Mouse (Mus musculus) intestine, embryonic 14.5 days (tissue): ENCODE measurements around the gene Krtap9-3. TPM values are rescaled to one million over a fixed set of nuclear protein-coding genes. Genes with fewer than 3 reads are reported as not detected.

ENCODE experiments used
- ATAC-seq: fragments of 200-750 bp; cut with Nextera tagmentation; replicated peaks from 2 replicates; pipeline ENCODE4 v1.8.0; 2017; ENCODE audit warnings: low read depth, moderate number of reproducible peaks, moderate TSS enrichment, moderate library complexity; ENCODE audit not compliant: low FRiP score, low TSS enrichment
- DNase-seq: peaks from one replicate; pipeline ENCODE4 v3.0.0-alpha.2; 2018; ENCODE audit warnings: low spot score
- H3K27ac ChIP-seq: fragments of 300-500 bp; sonication (generic); 2 replicates; pipeline ENCODE4 v1.5.1; 2014; ENCODE audit warnings: low read depth, mild to moderate bottlenecking, control low read depth
- H3K27me3 ChIP-seq: fragments of 300-500 bp; sonication (generic); replicated peaks from 2 replicates; pipeline ENCODE4 v1.6.1; 2014; ENCODE audit warnings: low read length, control low read depth; ENCODE audit not compliant: control insufficient read depth, insufficient read depth
- H3K36me3 ChIP-seq: fragments of 300-500 bp; sonication (generic); 2 replicates; pipeline ENCODE4 v1.6.1; 2014; ENCODE audit warnings: low read length, control low read depth; ENCODE audit not compliant: control insufficient read depth, insufficient read depth
- H3K4me1 ChIP-seq: fragments of 300-500 bp; sonication (generic); replicated peaks from 2 replicates; pipeline ENCODE4 v1.6.1; 2014; ENCODE audit warnings: low read length, control low read depth, mixed read lengths; ENCODE audit not compliant: control insufficient read depth, insufficient read depth
- H3K4me2 ChIP-seq: fragments of 300-500 bp; sonication (generic); 2 replicates; pipeline ENCODE4 v1.6.1; 2014; ENCODE audit warnings: low read length
- H3K4me3 ChIP-seq: fragments of 300-500 bp; sonication (generic); 2 replicates; pipeline ENCODE4 v1.5.1; 2014; ENCODE audit warnings: low read depth, low read length, control low read depth, mixed read lengths
- H3K9ac ChIP-seq: fragments of 300-500 bp; sonication (generic); 2 replicates; pipeline ENCODE4 v1.6.1; 2014; ENCODE audit warnings: mild to moderate bottlenecking, low read length
- H3K9me3 ChIP-seq: fragments of 300-500 bp; sonication (generic); 2 replicates; pipeline ENCODE4 v1.6.1; 2016; ENCODE audit warnings: low read length, control low read depth; ENCODE audit not compliant: control insufficient read depth
- WGBS: fragments of 180-500 bp; shearing (Covaris S2); extraction: QIAGEN DNeasy Blood & Tissue Kit; methylation state at CpG from one replicate; pipeline ENCODE4 v1.1.7; 2014; 5-methylcytosine and 5-hydroxymethylcytosine counted together
- polyA plus RNA-seq: library from polyadenylated mRNA; unstranded; fragments of >200 nt; fragmentation: Nextera tagmentation; extraction: Ambion mirVana; gene quantifications from 2 replicates; pipeline ENCODE4 v1.2.1, GENCODE M21; 2014

The Krtap9-3 gene
- polyA plus RNA-seq, 1 experiment from 2014 or later = not detected

DNA sequence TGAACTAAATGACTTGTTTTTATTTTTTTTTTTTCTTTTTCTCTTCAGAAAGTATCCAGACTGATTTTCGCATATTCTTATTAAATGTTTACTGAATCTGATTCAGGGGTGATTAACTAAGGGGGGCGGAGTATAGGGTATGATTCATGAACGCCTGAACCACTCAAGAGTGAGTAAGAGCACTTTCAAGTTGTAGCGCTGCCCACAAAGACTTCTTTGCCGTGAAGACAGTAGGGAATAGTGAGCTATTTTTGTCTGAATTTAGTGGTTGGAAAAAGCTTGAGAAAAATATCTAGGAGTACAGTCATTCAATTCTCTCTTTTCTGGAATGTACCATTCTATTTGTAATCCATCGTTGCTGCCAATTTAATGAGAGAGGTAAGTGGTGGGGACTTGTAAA, 16.3 kb downstream of the Krtap9-3 start:
- no peak overlapping the region for H3K27ac ChIP-seq
- H3K9me3 ChIP-seq = no peaks in the 10 kb centered on the region
- H3K4me1 ChIP-seq = no peaks in the 10 kb centered on the region
- WGBS = 85% methylated on average over 6 of the region's 6 CpGs
- ATAC-seq = no peak
- H3K4me2 ChIP-seq = no peak overlapping the region
- H3K27me3 ChIP-seq = no peaks in the 10 kb centered on the region
- no peak overlapping the region for H3K4me3 ChIP-seq
- DNase-seq = no peak
- H3K36me3 ChIP-seq = no peaks in the 10 kb centered on the region
- no peak overlapping the region for H3K9ac ChIP-seq

DNA sequence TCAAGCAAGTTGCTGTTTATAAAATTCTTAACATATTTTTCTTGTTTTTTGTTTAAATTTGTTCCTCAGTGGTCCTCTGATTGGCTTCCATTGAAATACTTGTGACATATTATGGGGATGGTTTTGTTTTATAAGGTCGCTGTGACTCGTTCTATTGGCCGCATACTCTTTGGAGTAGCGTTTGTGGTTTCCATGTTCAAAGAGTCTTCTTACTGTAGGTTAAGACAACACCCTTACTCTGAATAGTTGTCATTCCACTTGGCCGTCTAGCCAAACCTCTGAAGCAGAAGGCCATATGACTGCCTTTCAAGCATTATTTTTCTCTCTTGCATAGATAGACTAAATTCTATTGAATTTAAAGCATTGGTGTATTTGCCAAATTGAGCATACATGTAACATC, 16.9 kb downstream of the Krtap9-3 start:
- WGBS = 92% methylated on average over 5 of the region's 5 CpGs
- ATAC-seq = no peak
- Histone ChIP-seq H3K4me3 (no peak overlapping the region), H3K9me3 (no peaks in the 10 kb centered on the region), H3K27me3 (no peaks in the 10 kb centered on the region), H3K4me2 (no peak overlapping the region), H3K4me1 (no peaks in the 10 kb centered on the region), H3K9ac (no peak overlapping the region), H3K27ac (no peak overlapping the region), H3K36me3 (no peaks in the 10 kb centered on the region)
- DNase-seq = no peak

DNA sequence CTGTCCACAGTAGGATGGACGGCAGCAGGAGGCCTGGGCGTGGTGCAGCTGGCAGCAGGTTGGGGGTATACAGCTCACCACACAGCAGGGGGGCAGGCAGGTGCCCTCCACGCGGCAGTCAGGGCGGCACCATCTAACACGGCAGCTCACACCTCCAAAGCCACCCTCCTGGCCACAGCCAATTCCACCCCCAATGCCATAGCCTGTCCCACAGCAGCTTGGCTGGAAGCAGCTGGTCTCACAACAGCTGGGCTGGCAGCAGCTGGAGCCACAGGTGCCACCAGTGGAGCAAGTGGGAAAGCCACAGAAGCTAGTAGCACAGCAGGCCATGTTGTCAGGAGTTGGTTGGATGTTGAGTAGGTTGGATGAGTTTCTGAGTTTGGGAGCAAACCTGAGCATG, 17.3 kb downstream of the Krtap9-3 start, which contains the start of gene Krtap1-5:
TSS of gene Krtap1-5 (minus strand) at position 381 of the 400 bp plus-strand sequence.
- Histone ChIP-seq H3K4me2 (no peak within 1 kb of the TSS), H3K4me1 (no peaks in the 10 kb centered on the region), H3K9ac (no peak within 1 kb of the TSS), H3K27me3 (no peaks in the 10 kb centered on the region), H3K9me3 (no peaks in the 10 kb centered on the region), H3K27ac (no peak within 1 kb of the TSS), H3K4me3 (no peak within 1 kb of the TSS), H3K36me3 (no peaks in the 10 kb centered on the region)
- ATAC-seq (no peak), DNase-seq (no peak)
- WGBS = 85% methylated on average over 6 of the region's 6 CpGs

DNA sequence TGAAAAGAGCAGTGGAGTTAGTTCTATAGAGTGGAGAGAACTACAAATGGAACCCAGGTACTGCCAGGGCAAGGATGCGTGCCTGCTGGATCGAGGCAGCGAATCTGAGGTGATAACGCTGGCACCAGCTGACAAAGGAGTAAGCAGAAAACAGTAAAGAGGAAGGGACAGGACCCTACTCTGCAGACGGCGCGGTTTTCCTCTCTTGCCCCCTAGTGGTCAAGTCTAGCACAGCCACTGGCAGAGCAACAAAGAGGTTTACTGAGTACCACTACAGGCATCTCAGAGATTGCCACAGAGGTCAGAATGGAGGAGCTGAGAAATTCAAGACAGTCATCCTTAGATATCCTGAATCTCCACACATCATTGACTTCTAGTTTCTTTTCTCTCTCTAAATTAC, 23.8 kb downstream of the Krtap9-3 start:
- Histone ChIP-seq H3K4me2 (peak overlapping the region; percentile 28), H3K9ac (no peak overlapping the region), H3K4me1 (no peaks in the 10 kb centered on the region), H3K9me3 (no peaks in the 10 kb centered on the region), H3K27me3 (no peaks in the 10 kb centered on the region), H3K4me3 (no peak overlapping the region), H3K36me3 (no peaks in the 10 kb centered on the region), H3K27ac (no peak overlapping the region)
- ATAC-seq (no peak), DNase-seq (peak; percentile 84)
- 2% methylated on average over 7 of the region's 7 CpGs for WGBS

DNA sequence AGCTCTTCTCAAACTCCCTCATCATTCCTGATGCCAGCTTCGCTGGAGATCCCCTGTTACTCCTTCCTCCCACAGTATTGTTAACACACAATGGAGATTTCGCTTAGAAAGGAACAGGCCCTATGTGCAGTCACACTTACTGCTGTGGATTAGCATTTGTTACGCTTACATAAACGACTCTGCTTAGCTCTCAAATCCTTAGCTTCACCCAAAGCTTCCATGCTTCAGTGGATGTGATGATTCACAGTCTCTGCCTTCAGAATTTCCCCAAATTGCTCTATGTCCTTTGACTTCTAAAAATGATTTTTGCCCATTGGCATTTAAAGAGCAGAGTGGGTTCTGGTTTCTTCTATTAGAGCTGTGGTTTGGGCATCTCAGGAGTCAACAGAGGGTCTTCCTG, 24.7 kb downstream of the Krtap9-3 start:
- Histone ChIP-seq H3K9me3 (no peaks in the 10 kb centered on the region), H3K9ac (no peak overlapping the region), H3K4me1 (no peaks in the 10 kb centered on the region), H3K4me3 (no peak overlapping the region), H3K27me3 (no peaks in the 10 kb centered on the region), H3K36me3 (no peaks in the 10 kb centered on the region), H3K27ac (no peak overlapping the region), H3K4me2 (no peak overlapping the region)
- ATAC-seq = no peak
- no peak for DNase-seq
- 64% methylated on average over 4 of the region's 4 CpGs for WGBS

DNA sequence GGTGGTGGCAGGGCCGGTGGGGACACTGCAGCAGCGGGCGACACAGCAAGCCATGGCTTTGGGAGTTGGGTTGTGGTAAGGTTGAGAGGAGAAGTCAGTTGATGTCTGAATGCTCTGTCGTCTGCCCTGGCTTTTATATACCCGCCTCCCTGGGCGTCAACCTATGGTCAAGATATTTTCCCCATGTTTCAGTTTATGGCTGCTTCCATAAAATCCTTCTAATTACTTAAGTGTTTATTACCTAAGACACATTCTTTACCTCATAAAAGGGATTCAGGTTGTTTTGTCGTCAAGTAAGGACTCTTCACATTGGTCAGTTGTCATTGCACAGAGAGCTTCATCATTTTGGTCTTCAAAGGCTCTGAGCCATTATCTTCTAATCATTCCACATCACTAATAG, 31.4 kb downstream of the Krtap9-3 start, which contains the start of gene Krtap3-1:
TSS of gene Krtap3-1 (minus strand) at position 101 of the 400 bp plus-strand sequence.
- no peak within 1 kb of the TSS for H3K27ac ChIP-seq
- WGBS = 76% methylated on average over 7 of the region's 7 CpGs
- no peak within 1 kb of the TSS for H3K4me3 ChIP-seq
- H3K27me3 ChIP-seq = no peaks in the 10 kb centered on the region
- no peak within 1 kb of the TSS for H3K9ac ChIP-seq
- no peaks in the 10 kb centered on the region for H3K4me1 ChIP-seq
- DNase-seq (no peak), ATAC-seq (no peak)
- H3K4me2 ChIP-seq = no peak within 1 kb of the TSS
- H3K36me3 ChIP-seq = no peaks in the 10 kb centered on the region
- H3K9me3 ChIP-seq = no peaks in the 10 kb centered on the region

DNA sequence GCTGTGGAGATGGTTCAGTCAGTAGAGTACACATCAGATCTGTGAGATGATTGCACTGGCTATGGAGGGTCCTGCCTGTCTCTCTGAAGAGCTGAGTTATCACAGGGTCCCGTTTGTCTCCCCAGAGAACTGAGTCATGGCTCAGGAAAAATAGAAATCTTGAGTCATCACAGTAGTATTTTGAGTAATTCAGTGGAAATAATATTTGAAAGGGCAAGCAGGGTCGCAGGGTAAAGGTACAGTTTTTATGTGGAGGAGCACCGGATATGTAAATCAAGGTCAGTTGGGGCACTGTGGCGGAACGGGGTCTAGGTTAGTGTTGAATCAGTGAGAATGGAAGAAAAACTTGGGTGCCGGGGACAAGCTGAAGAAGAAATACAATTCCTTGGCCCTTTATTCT, 35.3 kb downstream of the Krtap9-3 start:
- H3K4me2 ChIP-seq = no peak overlapping the region
- ATAC-seq = no peak
- 89% methylated on average over 6 of the region's 6 CpGs for WGBS

DNA sequence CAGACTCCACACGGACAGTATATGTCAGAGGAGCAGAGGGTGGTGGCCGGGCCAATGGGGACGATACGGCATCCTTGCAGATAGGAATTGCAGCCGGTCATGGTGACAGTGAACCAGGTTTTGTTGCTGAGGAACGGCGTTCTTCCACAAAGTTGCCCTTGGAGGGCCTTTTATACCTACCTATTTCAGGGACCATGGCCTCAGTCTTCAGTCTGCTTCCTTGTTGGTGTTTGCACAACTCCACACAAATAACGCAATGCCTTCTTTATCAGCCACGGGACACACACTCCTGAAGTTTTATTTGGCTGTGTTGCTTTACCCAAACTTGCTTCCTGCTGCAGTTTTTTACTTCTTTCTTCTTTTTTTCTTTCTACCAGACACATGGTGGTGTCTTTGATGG, 38.5 kb downstream of the Krtap9-3 start, which contains the start of gene Gm11939:
TSS of gene Gm11939 (minus strand) at position 101 of the 400 bp plus-strand sequence.
- H3K4me3 ChIP-seq = no peak within 1 kb of the TSS
- no peak within 1 kb of the TSS for H3K9ac ChIP-seq
- no peak for ATAC-seq
- WGBS = 87% methylated on average over 9 of the region's 9 CpGs
- no peaks in the 10 kb centered on the region for H3K27me3 ChIP-seq
- no peak for DNase-seq
- no peak within 1 kb of the TSS for H3K27ac ChIP-seq
- H3K4me2 ChIP-seq = no peak within 1 kb of the TSS
- H3K4me1 ChIP-seq = no peaks in the 10 kb centered on the region
- H3K9me3 ChIP-seq = no peaks in the 10 kb centered on the region
- no peaks in the 10 kb centered on the region for H3K36me3 ChIP-seq

More for the DNA sequence above, 35.3 kb downstream of the Krtap9-3 start:
- H3K4me1 ChIP-seq = no peaks in the 10 kb centered on the region
- H3K4me3 ChIP-seq = no peak overlapping the region
- H3K9ac ChIP-seq = no peak overlapping the region
- no peaks in the 10 kb centered on the region for H3K9me3 ChIP-seq
- H3K27ac ChIP-seq = no peak overlapping the region
- no peaks in the 10 kb centered on the region for H3K27me3 ChIP-seq
- no peak for DNase-seq
- no peaks in the 10 kb centered on the region for H3K36me3 ChIP-seq

DNA sequence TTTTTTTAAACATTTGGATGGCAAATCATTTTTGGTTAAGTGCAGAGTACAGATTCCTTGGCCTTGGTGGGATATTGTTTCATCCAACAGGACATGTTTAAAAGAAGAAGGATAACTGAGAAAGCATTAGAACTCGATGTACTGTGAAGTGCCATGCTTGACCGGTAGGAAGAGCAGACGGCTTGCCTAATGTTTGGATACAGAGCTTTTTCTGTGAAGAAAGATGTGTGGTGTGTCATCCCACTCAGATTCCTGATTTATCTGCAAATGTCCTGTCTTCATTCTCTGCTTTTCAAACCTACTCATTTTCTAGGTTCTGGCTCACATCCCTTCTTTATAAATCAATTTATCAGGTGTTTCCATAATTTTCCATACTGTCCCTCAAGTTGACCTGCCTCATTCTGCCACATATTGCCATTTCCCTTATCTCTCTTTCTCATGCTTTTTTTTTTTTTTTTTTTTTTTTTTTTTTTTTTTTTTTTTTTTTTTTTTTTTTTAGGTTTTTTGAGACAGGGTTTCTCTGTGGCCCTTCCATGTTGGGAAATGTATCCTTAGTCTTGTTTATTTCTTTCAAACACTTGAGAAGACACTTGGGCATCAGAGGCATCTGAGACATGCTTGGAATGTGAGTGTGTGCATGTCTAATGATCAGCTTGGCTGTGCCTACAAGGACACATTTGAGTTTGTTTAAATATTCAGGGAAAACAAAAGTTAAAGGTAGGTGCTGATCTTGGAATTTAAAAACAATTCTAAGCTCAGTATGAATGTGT, 39.7 kb downstream of the Krtap9-3 start:
- Histone ChIP-seq H3K27me3 (no peaks in the 10 kb centered on the region), H3K4me3 (no peak overlapping the region), H3K36me3 (no peaks in the 10 kb centered on the region), H3K27ac (no peak overlapping the region), H3K9me3 (no peaks in the 10 kb centered on the region), H3K4me2 (no peak overlapping the region), H3K4me1 (no peaks in the 10 kb centered on the region), H3K9ac (no peak overlapping the region)
- no peak for DNase-seq
- ATAC-seq = no peak
- 47% methylated on average over 3 of the region's 3 CpGs for whole genome bisulfite sequencing
